Mouse (Mus musculus) bone marrow, adult 2 months (tissue): ENCODE measurements around the gene Msrb3.

Experiments used
- CTCF ChIP-seq: fragments of 200-500 bp; IDR thresholded peaks from 2 replicates; pipeline ENCODE4 v1.5.1; 2011; ENCODE audit warnings: low read length, control low read depth; ENCODE audit not compliant: control insufficient read depth, insufficient read depth
- POLR2A ChIP-seq: fragments of 200-500 bp; IDR thresholded peaks from 2 replicates; pipeline ENCODE4 v1.6.1; 2011; ENCODE audit warnings: low read depth, mild to moderate bottlenecking, control low read depth, low read length, borderline replicate concordance; ENCODE audit not compliant: control insufficient read depth

DNA sequence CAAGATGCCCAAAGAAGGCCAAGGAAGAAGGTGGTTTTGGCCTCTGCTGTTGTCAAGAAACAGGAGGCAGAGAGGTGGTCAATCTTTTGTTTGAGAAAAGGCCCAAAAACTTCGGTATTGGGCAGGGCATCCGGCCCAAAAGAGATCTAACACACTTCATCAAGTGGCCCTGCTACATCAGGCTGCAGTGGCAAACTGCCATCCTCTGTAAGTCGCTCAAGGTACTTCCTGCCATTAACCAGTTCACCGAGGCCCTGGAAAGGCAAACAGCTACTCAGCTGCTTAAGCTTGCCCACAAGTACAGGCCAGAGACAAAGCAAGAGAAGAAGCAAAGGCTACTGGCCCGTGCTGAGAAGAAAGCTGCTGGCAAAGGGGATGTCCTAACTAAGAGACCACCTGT, 29.3 kb upstream of the Msrb3 start:
- TF ChIP-seq POLR2A (no peak), CTCF (no peak)
